Mouse (Mus musculus) kidney, embryonic 16.5 days (tissue): ENCODE data around the gene Rnf157. TPM values are rescaled to one million over a fixed set of nuclear protein-coding genes. Genes with fewer than 3 reads are reported as not detected.
A peak's percentile ranks its signal among the peaks of the same experiment; 100 is the strongest.
"Not testable (repeated sequence)": the region's sequence is repeated elsewhere in the genome, so short reads cannot be mapped to it uniquely, and the experiment has no call there.

ENCODE experiments used
- ATAC-seq: fragments of 200-750 bp; cut with Nextera tagmentation; 2 replicates; pipeline ENCODE4 v1.8.0; 2017; ENCODE audit warnings: moderate TSS enrichment; ENCODE audit not compliant: low FRiP score, low TSS enrichment
- H3K27ac ChIP-seq: fragments of 300-500 bp; sonication (generic); 2 replicates; pipeline ENCODE4 v1.5.1; 2014; ENCODE audit warnings: low read length
- H3K27me3 ChIP-seq: fragments of 300-500 bp; sonication (generic); 2 replicates; pipeline ENCODE4 v1.6.1; 2014; ENCODE audit warnings: low read length, control low read depth, mixed read lengths; ENCODE audit not compliant: insufficient read depth
- H3K36me3 ChIP-seq: fragments of 300-500 bp; sonication (generic); 2 replicates; pipeline ENCODE4 v1.6.1; 2014; ENCODE audit warnings: low read length, control low read depth, mixed read lengths; ENCODE audit not compliant: insufficient read depth
- H3K4me1 ChIP-seq: fragments of 300-500 bp; sonication (generic); 2 replicates; pipeline ENCODE4 v1.6.1; 2014; ENCODE audit warnings: low read length, control low read depth, mixed read lengths; ENCODE audit not compliant: insufficient read depth
- H3K4me2 ChIP-seq: fragments of 300-500 bp; sonication (generic); replicated peaks from 2 replicates; pipeline ENCODE4 v1.6.1; 2014; ENCODE audit warnings: low read depth, low read length
- H3K4me3 ChIP-seq: fragments of 300-500 bp; sonication (generic); 2 replicates; pipeline ENCODE4 v1.5.1; 2014; ENCODE audit warnings: mild to moderate bottlenecking, low read length
- H3K9ac ChIP-seq: fragments of 300-500 bp; sonication (generic); replicated peaks from 2 replicates; pipeline ENCODE4 v1.6.1; 2014; ENCODE audit warnings: low read length
- H3K9me3 ChIP-seq: fragments of 300-500 bp; sonication (generic); 2 replicates; pipeline ENCODE4 v1.6.1; 2016; ENCODE audit warnings: low read length, control low read depth
- WGBS: fragments of 180-500 bp; shearing (Covaris S2); extraction: QIAGEN DNeasy Blood & Tissue Kit; methylation state at CpG from one replicate; pipeline ENCODE4 v1.1.7; 2014; 5-methylcytosine and 5-hydroxymethylcytosine counted together
- polyA plus RNA-seq: library from polyadenylated mRNA; unstranded; fragments of >200 nt; fragmentation: Nextera tagmentation; extraction: Ambion mirVana; gene quantifications from 2 replicates; pipeline ENCODE4 v1.2.1, GENCODE M21; 2015

Rnf157 gene
- polyA plus RNA-seq, 1 experiment from 2014 or later: 6.1 TPM

DNA sequence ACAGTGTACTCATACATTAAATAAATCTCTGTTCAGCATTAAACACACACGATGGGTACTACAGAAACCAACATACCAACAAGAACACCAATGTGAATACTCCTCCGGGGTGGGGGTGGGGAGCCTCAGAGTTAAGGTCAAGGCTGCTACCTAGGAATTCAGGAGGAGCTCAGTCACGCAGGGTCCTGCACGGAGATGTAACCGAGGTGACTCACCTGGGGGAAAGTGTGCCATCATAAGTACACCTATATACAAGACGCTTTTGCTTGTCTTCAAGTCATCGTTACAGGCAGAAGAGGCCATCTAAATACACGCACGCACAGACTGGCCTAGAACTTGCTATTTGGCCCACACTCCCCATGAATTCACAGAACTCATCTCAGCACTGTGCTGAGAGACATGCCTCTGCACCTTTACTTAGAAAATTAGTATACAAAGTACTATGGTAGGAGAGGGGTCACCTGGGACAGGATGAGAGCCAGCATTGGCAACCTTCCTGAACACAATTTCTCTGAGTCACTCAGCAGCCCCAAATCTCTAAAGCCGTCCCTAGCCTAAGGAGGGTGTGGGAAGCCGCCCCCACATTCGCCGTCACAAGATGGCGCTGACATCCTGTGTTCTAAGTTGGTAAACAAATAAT is 23.9 kb downstream of the Rnf157 start:
- peak overlapping the region; percentile 30 for H3K27ac ChIP-seq
- no peaks in the 10 kb centered on the region for H3K36me3 ChIP-seq
- H3K4me1 ChIP-seq: peaks cover 27% of the 10 kb centered on the region
- H3K4me2 ChIP-seq: 0 out of 2 replicates have a peak overlapping the region, but pooled peaks have one; percentile 8
- WGBS: 67% methylated on average over 14 of the region's 14 CpGs
- ATAC-seq: peak; percentile 40; the same call in 1 of the 2 replicates
- no peaks in the 10 kb centered on the region for H3K27me3 ChIP-seq
- no peak overlapping the region for H3K4me3 ChIP-seq
- no peaks in the 10 kb centered on the region for H3K9me3 ChIP-seq
- H3K9ac ChIP-seq: 0 out of 2 replicates have a peak overlapping the region, but pooled peaks have one; percentile 0

DNA sequence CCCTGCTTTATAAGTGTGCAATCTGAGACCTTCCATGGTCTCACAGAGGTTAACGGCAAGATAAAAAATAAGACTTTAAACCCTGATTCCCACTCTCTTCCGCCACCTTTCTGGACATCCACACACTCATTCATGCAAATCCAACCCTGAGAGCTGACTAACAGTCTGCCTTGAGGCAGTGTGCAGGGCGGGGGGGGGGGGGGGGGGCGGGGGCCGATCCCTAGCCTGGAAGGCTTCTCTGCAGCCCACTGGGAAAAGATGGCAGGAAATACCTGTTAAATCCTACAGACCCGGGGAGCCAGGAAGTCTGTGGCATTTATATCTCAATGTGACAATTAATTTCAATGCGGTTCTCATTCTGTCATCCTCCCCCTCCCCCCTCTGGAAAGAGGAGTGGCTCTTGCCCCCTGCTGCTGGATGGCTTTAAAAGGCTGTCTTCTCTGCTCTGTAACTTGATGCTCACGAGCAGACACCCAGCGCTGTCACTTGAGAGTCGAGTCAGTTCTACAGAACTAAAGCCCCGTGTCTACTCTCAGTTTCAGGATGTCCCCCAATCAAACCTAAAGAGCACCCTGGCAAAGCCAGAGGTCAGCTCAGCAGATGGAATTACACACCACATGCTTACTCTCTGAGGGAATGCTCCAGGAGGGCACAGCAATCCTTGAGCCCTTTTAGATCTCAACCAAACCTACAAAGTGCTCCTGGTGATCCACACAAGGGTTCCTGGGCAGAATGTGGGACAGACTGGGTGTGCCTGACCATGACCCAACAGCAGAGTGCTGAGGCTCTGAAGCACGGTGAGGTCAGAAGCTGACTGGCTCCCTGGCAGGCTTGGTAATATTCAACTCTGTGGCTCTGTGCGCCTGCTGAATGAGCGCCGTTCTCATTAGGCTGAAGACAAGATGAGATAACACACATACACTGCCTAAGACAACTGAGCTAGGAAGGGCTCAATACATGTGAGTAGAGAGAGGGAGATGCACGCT is 25.5 kb downstream of the Rnf157 start:
- peaks cover 27% of the 10 kb centered on the region for H3K4me1 ChIP-seq
- peak overlapping the region; percentile 59 for H3K9ac ChIP-seq
- peak; percentile 92 for ATAC-seq
- H3K9me3 ChIP-seq: no peaks in the 10 kb centered on the region
- peak overlapping the region; percentile 18 for H3K4me3 ChIP-seq
- H3K27ac ChIP-seq: peak overlapping the region; percentile 93
- no peaks in the 10 kb centered on the region for H3K27me3 ChIP-seq
- 7% methylated on average over 14 of the region's 16 CpGs for WGBS
- H3K36me3 ChIP-seq: no peaks in the 10 kb centered on the region
- peak overlapping the region; percentile 42 for H3K4me2 ChIP-seq

DNA sequence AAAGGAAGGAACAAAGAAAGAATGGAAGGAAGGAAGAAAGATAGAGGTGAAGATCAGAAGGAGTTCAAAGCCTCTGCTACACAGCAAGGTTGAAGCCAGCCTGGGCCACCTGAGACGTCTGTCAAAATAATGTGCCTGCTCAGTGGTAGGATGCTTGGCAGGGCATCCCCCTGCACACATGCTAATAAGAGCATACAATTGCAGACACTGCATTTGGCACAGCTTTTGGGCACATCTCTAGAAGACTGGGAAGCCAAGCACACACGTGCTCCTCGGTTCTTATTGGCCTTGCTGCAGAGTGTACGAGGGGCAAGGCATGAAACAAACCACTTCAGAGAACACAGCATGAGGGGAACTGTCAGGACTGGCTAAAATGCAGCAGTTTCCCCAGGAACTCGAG is 26.8 kb downstream of the Rnf157 start:
- H3K4me1 ChIP-seq: peaks cover 27% of the 10 kb centered on the region
- no peak overlapping the region for H3K4me3 ChIP-seq
- H3K4me2 ChIP-seq: no peak overlapping the region
- 37% methylated on average over 5 of the region's 5 CpGs for WGBS
- H3K36me3 ChIP-seq: no peaks in the 10 kb centered on the region
- H3K9me3 ChIP-seq: no peaks in the 10 kb centered on the region
- H3K27me3 ChIP-seq: no peaks in the 10 kb centered on the region
- no peak overlapping the region for H3K9ac ChIP-seq
- no peak for ATAC-seq
- H3K27ac ChIP-seq: peak overlapping the region; percentile 93

DNA sequence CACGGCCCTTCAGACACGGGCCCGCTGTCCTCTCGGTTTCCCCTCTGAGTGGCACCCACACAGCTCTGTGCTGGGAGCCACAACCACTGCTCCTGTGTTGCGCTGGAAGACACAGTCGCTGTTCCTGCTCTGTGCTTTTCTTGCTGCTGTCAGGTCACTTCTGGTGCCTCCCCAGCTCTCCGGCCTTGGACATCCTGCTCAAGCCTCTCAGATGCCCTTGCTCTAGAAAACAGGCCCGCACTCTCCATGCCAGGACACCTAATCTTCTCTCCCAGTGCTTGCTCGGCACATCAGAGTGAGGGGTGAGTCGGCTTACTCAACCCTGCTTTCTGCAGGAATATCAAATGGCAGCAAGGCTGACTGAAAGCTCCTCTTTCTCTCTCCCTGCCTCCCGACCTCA is 28.7 kb downstream of the Rnf157 start:
- WGBS: 55% methylated on average over 11 of the region's 11 CpGs
- Histone ChIP-seq H3K4me1 (peaks cover 27% of the 10 kb centered on the region), H3K9ac (no peak overlapping the region), H3K27me3 (no peaks in the 10 kb centered on the region), H3K4me3 (no peak overlapping the region), H3K27ac (peak overlapping the region; percentile 84), H3K9me3 (no peaks in the 10 kb centered on the region), H3K36me3 (no peaks in the 10 kb centered on the region), H3K4me2 (no peak overlapping the region)
- ATAC-seq: no peak

DNA sequence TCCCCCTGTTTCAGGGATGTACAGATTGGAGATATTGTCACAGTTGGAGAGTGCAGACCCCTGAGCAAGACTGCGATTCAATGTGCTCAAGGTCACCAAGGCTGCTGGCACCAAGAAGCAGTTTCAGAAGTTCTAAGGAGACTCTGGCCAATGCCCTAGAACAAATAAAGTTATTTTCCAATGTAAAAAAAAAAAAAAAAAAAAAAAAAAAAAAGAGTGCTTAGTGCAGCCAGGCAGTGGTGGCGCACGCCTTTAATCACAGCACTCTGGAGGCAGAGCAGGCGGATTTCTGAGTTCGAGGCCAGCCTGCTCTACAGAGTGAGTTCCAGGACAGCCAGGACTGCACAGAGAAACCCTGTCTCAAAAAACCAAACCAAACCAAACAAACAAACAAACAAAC is 29.8 kb downstream of the Rnf157 start:
- H3K9ac ChIP-seq, ATAC-seq, H3K4me2 ChIP-seq, H3K27me3 ChIP-seq, H3K9me3 ChIP-seq, H3K27ac ChIP-seq, H3K4me3 ChIP-seq, H3K36me3 ChIP-seq: not testable (repeated sequence)
- H3K4me1 ChIP-seq: peaks cover 22% of the 10 kb centered on the region
- 87% methylated on average over 5 of the region's 5 CpGs for WGBS

DNA sequence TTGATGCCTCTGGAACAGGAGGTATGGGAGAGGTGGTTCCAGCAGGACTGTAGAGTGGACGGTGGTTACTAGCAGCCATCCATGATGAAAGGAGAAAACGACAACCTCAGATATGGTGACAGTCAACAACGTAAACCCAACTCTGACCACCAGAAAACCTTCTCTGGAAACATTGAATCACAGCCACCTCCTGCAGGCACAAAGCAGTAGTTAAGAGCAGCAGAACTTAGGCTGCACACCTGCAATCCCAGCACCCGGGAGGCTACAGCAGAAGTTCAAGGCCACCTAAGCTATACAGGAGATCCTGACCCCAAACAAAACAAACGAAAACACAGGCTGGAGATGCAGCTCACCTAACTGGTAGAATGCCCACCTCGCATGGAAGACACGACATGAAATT is 32.1 kb downstream of the Rnf157 start:
- no peaks in the 10 kb centered on the region for H3K9me3 ChIP-seq
- H3K27ac ChIP-seq: no peak overlapping the region
- H3K9ac ChIP-seq: no peak overlapping the region
- no peaks in the 10 kb centered on the region for H3K36me3 ChIP-seq
- ATAC-seq: no peak
- no peak overlapping the region for H3K4me3 ChIP-seq
- H3K27me3 ChIP-seq: no peaks in the 10 kb centered on the region
- no peak overlapping the region for H3K4me2 ChIP-seq
- 87% methylated on average over 7 of the region's 7 CpGs for WGBS
- no peaks in the 10 kb centered on the region; the same call in 1 of the 2 replicates for H3K4me1 ChIP-seq

DNA sequence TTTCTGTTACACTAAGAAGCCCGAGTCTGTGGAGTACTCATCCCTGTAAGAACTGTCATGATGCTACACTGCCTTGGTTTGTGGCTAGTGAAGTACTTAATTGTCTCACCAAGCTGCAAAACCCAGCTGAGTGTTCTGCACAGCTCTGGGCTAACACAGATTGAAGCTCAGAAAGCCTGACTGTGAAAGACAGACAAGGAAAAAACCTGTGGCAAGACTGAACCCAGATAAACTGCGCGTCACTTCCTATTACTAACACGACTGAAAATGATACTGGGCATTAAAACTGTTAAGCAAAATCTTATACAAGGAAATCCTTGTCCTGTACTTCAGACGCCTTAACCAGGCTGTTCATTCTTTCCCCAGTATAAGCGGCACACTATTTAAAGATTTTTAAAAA is 33.3 kb downstream of the Rnf157 start:
- 77% methylated on average over 6 of the region's 6 CpGs for WGBS
- no peak for ATAC-seq
- Histone ChIP-seq H3K27ac (no peak overlapping the region), H3K9me3 (no peaks in the 10 kb centered on the region), H3K36me3 (no peaks in the 10 kb centered on the region), H3K27me3 (no peaks in the 10 kb centered on the region), H3K9ac (no peak overlapping the region), H3K4me3 (no peak overlapping the region), H3K4me2 (no peak overlapping the region), H3K4me1 (no peaks in the 10 kb centered on the region)

DNA sequence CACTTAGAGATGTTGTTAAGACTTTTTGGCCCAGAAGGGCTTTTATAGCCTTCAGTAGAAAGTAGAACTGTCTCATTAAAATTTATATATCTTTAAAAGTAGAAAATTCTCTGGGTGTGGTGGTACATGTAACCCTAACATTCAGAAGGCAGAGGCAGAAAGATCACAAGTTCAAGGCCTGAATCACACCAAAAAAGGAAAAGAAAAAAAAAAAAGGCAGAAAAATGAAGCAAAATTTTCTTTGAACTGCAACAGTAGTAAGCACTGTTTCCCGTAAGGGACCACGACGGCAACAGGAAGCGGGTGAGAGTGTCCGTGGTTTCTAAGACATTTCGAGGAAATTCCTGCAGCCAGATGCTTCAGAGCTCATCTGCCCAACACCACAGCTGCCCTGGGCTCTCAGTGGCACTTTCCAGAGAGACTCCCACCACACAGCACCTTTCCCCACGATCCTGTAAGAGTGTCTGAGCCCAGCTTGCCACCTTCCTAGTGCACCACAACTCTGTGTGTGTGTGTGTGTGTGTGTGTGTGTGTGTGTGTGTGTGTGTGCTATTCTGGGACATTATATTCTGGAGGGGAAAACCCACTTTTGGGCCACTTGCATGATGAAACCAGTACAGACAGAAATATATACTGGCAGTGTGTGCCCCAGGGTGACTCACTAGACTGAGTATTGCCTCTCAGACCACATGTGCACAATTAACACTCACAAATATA is 35.7 kb downstream of the Rnf157 start:
- Histone ChIP-seq H3K27ac (no peak overlapping the region), H3K36me3 (no peaks in the 10 kb centered on the region), H3K4me2 (no peak overlapping the region), H3K27me3 (no peaks in the 10 kb centered on the region), H3K4me3 (no peak overlapping the region), H3K9me3 (no peaks in the 10 kb centered on the region), H3K4me1 (peaks cover 3% of the 10 kb centered on the region; the same call in 1 of the 2 replicates), H3K9ac (no peak overlapping the region)
- 69% methylated on average over 7 of the region's 7 CpGs for WGBS
- no peak for ATAC-seq

DNA sequence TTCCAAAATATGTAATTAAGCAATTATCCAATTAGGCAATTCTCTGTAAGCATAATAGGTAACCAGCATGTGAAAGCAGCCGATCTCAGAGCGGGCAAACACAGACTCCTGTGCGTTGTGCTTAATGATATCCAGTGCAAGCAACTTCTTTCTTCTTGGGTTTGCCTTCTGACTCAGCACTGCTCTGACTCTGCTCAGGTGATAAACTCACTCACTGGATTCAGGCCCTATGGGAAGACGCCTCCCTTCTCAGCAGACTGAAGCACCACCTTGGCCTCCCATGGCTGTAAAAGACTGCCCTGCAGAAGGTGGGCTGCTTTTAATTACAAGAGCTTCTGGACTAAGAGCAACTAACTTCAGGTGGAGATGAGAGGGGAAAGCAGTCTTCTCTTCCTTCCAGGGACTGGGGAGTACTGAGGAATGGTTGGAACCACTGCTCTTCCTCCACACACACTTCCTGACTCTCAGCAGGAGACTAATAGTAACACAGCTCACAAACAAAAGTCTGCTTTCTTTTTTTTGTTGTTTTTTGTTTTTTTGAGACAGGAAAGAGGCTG is 40.9 kb downstream of the Rnf157 start:
- 92% methylated on average over 4 of the region's 4 CpGs for WGBS
- Histone ChIP-seq H3K27me3 (no peaks in the 10 kb centered on the region), H3K4me1 (peaks cover 3% of the 10 kb centered on the region; the same call in 1 of the 2 replicates), H3K4me2 (no peak overlapping the region), H3K9ac (no peak overlapping the region), H3K27ac (no peak overlapping the region), H3K9me3 (no peaks in the 10 kb centered on the region), H3K36me3 (no peaks in the 10 kb centered on the region), H3K4me3 (no peak overlapping the region)
- no peak for ATAC-seq
